Mouse (Mus musculus): ENCODE results near the gene Cst7. TPM values are rescaled to one million over a fixed set of nuclear protein-coding genes. Genes with fewer than 3 reads are reported as not detected.

The Cst7 gene
- 12.9 and 17.0 TPM in 2 replicates for polyA plus RNA-seq (2012; rRNA removed; ENCODE audit: low replicate concordance)

DNA sequence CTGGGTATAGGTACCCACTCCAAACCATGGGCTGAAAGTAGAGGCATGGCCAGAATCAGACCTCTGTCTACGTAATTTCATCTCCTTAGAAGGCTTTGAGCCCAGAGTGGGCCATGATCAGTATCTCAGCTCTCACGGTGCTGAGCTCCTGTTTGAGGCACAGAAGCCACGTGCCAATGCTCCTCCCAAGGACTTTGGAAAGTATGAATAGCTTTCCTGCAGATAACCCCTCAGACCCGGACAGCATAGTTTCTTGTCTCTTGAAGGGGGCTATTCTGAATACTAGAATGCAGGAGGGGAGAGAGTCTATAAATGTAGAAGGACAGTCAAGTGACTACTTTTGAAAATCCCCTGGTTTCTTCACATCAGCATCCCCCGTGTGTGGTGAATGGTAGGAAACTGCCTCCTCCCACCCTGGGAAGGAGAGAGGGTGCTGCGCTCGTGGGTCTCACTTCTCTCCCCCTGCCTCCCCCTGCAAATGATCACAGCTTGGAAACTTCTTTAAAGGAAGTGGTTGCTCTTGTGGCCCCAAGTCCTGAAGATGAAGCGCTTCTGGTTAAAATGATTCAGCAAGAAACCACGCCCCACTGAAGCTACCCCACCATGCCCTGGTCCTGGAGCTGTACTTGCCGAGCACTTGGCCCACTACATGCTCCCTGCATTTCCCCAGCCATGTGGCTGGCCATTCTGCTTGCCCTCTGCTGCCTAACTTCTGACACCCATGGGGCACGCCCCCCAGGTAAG is at the start of gene Cst7:
TSS of gene Cst7 (plus strand) at position 569 of the 744 bp plus-strand sequence.

DNA sequence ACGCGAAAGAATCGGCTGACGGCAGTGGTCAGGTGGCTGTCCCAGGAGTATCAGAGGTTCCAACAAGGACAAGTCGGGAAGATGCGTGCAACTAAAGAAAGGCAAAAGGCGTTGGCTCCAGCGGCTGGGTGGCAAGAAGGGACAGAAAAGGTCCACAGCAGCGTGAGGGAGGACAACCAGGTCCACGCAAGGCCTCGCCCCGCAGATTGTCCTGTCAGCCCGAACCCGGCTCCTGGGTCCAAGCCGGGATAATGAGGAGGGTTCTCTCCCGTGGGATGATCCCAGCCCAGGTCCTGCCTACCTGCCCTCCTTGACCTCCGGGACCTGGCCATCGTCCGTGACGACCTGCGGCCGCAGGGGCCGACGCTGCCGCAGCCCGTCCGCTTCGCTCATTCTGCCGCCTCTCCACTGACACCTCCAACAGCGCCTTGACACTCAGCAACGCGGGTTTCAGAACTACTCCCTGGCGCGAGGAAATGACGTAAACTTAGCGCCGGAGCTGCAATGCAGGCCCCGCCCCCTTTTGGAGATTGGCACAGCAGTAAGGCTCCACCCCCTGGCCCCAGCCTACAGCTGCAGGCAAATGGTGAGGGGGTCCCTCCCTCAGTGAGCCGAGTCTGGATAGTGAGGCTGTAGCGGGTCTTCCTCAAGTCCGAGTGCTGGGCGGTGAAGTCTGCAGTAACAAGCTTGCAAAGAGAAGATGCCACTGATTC is 38.0 kb downstream of the Cst7 start, which contains the start of gene Apmap:
TSS of gene Apmap (minus strand) at position 481 of the 713 bp plus-strand sequence.

Other genes starting within 250 kb of the Cst7 start
- gene Gm10130, start 246.7 kb upstream of the Cst7 start, polyA plus RNA-seq (2012; rRNA removed; ENCODE audit: low replicate concordance), result not detected in 2 replicates
- gene 3300002I08Rik, start 207.7 kb upstream of the Cst7 start, polyA plus RNA-seq (2012; rRNA removed; ENCODE audit: low replicate concordance), result 1.4 and 1.6 TPM in 2 replicates
- 0.04 and 0.34 TPM in 2 replicates for gene Zfp442, start 118.9 kb upstream of the Cst7 start, polyA plus RNA-seq (2012; rRNA removed; ENCODE audit: low replicate concordance)
- gene Zfp345, start 85.3 kb upstream of the Cst7 start, polyA plus RNA-seq (2012; rRNA removed; ENCODE audit: low replicate concordance), result not detected in 2 replicates
- 77.5 and 94.2 TPM in 2 replicates for gene Apmap, start 38.2 kb downstream of the Cst7 start, polyA plus RNA-seq (2012; rRNA removed; ENCODE audit: low replicate concordance)
- 67.1 and 85.9 TPM in 2 replicates for gene Acss1, start 98.1 kb downstream of the Cst7 start, polyA plus RNA-seq (2012; rRNA removed; ENCODE audit: low replicate concordance)
- not detected in 2 replicates for gene Vsx1, start 118.9 kb downstream of the Cst7 start, polyA plus RNA-seq (2012; rRNA removed; ENCODE audit: low replicate concordance)
- 46.0 and 55.1 TPM in 2 replicates for gene Entpd6, start 178.6 kb downstream of the Cst7 start, polyA plus RNA-seq (2012; rRNA removed; ENCODE audit: low replicate concordance)
- 78.6 and 88.9 TPM in 2 replicates for gene Pygb, start 216.3 kb downstream of the Cst7 start, polyA plus RNA-seq (2012; rRNA removed; ENCODE audit: low replicate concordance)